Mouse (Mus musculus): ENCODE data around the gene Crtc2. TPM values are rescaled to one million over a fixed set of nuclear protein-coding genes. Genes with fewer than 3 reads are reported as not detected.

Gene Crtc2
- total RNA-seq, 1 experiment = 9.8 TPM

DNA sequence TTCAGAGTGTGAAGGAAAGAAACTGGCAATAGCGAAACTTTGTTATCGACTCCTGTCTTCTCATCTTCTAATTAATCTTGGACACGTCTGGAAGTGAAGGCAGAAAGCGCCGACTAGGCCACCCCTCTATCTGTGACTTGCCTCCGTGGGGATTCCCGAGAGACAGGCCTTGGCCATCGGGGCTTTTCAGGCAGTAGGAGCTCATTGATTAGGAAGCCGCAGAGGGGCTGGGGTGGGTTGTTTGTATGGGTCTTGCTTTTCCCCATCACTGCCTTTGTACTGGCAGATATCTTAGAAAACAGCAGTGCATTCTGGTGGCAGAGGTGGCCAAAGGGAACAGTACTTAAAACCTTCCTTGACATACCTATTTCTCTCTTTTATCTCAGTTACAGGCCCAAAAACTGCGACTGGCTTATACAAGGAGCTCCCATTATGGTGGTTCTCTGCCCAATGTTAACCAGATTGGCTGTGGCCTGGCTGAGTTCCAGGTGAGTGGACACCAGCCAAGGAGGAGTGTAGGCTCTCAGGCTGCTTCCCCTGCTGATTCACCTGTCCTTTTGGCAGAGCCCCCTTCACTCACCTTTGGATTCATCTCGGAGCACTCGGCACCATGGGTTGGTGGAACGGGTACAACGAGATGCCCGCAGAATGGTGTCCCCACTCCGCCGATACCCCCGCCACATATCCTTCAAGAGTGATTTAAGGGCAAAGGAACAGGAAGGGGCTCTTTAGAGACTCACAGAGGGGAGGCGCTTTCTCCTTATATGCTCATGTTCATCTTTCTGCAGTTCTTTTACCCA lies 3.0 kb downstream of the Crtc2 start:
- Histone ChIP-seq H3K9ac (ENCODE audit: insufficient read depth, low read depth, low read length, poor library complexity, severe bottlenecking) (no peak overlapping the region), H3K4me3 (ENCODE audit: insufficient read depth in 1 of 2, low read depth in 1 of 2, low read length in 2 of 2, poor library complexity in 1 of 2, severe bottlenecking in 1 of 2) (no peak overlapping the region), H3K27ac (ENCODE audit: insufficient read depth, low read depth, low read length, poor library complexity, severe bottlenecking) (no peak overlapping the region), H3K4me1 (ENCODE audit: control insufficient read depth in 2 of 2, insufficient read depth in 2 of 2, low read length in 2 of 2, poor library complexity in 1 of 2) (peaks cover 3 to 4% of the 10 kb centered on the region in 2 experiments; a peak in 2 of 4 replicates), H3K9me3 (ENCODE audit: control insufficient read depth, insufficient read depth, low read depth, low read length) (no peaks in the 10 kb centered on the region), H3K36me3 (ENCODE audit: control insufficient read depth, insufficient read depth, low read length, poor library complexity, severe bottlenecking) (peaks cover 26% of the 10 kb centered on the region)
- DNase-seq (ENCODE audit: low read depth, low spot score) = no peak
- in situ Hi-C loops (cut with MboI; ENCODE audit: low sequenced_read_pairs in 2 of 2, unreplicated experiment in 2 of 2) = no loop called here
- TF ChIP-seq HCFC1 (IDR thresholded peaks at IDR 0.05; ENCODE audit: borderline replicate concordance, insufficient read depth, low read length) (no peak), ZC3H11A (IDR thresholded peaks at IDR 0.05; ENCODE audit: borderline replicate concordance, low read depth, low read length) (no peak), MAFK (IDR thresholded peaks at IDR 0.05; ENCODE audit: insufficient read depth, low read depth, low read length) (no peak), CHD2 (IDR thresholded peaks at IDR 0.05; ENCODE audit: low read depth, low read length) (no peak), ZNF384 (IDR thresholded peaks at IDR 0.05; ENCODE audit: low read depth, low read length) (no peak)

DNA sequence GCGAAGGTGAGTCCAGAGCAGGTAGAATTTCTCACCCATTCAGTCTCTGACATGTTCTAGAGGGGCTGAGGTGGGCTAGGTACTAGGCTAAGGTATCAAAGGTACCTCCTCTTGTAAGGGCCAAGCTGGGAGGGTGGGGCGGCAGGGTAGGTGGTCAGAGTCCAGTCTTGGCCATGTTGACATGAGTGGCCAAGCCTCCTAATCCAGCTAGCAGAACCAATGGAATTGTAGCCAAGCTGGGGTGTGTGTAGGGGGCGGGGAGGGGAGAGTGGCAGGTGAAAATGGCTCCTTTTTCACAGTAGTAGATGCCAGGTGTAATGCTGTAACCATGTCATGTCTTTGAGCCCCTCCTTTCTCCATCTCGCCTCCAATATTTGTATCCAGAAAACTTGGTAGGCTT lies 4.6 kb downstream of the Crtc2 start:
- Histone ChIP-seq H3K36me3 (ENCODE audit: control insufficient read depth, insufficient read depth, low read length, poor library complexity, severe bottlenecking) (peaks cover 34% of the 10 kb centered on the region), H3K4me1 (ENCODE audit: control insufficient read depth in 2 of 2, insufficient read depth in 2 of 2, low read length in 2 of 2, poor library complexity in 1 of 2) (peaks cover 2 to 4% of the 10 kb centered on the region in 2 experiments; a peak in 2 of 4 replicates), H3K9me3 (ENCODE audit: control insufficient read depth, insufficient read depth, low read depth, low read length) (no peaks in the 10 kb centered on the region), H3K27ac (ENCODE audit: insufficient read depth, low read depth, low read length, poor library complexity, severe bottlenecking) (no peak overlapping the region), H3K4me3 (ENCODE audit: insufficient read depth in 1 of 2, low read depth in 1 of 2, low read length in 2 of 2, poor library complexity in 1 of 2, severe bottlenecking in 1 of 2) (no peak overlapping the region), H3K9ac (ENCODE audit: insufficient read depth, low read depth, low read length, poor library complexity, severe bottlenecking) (no peak overlapping the region)
- in situ Hi-C loops (cut with MboI; ENCODE audit: low sequenced_read_pairs in 2 of 2, unreplicated experiment in 2 of 2) = no loop called here
- no peak for TF ChIP-seq ZC3H11A (IDR thresholded peaks at IDR 0.05; ENCODE audit: borderline replicate concordance, low read depth, low read length)
- TF ChIP-seq CHD2 (IDR thresholded peaks at IDR 0.05; ENCODE audit: low read depth, low read length) = no peak
- TF ChIP-seq HCFC1 (IDR thresholded peaks at IDR 0.05; ENCODE audit: borderline replicate concordance, insufficient read depth, low read length) = no peak
- TF ChIP-seq ZNF384 (IDR thresholded peaks at IDR 0.05; ENCODE audit: low read depth, low read length) = no peak
- no peak for TF ChIP-seq MAFK (IDR thresholded peaks at IDR 0.05; ENCODE audit: insufficient read depth, low read depth, low read length)
- DNase-seq (ENCODE audit: low read depth, low spot score) = no peak

DNA sequence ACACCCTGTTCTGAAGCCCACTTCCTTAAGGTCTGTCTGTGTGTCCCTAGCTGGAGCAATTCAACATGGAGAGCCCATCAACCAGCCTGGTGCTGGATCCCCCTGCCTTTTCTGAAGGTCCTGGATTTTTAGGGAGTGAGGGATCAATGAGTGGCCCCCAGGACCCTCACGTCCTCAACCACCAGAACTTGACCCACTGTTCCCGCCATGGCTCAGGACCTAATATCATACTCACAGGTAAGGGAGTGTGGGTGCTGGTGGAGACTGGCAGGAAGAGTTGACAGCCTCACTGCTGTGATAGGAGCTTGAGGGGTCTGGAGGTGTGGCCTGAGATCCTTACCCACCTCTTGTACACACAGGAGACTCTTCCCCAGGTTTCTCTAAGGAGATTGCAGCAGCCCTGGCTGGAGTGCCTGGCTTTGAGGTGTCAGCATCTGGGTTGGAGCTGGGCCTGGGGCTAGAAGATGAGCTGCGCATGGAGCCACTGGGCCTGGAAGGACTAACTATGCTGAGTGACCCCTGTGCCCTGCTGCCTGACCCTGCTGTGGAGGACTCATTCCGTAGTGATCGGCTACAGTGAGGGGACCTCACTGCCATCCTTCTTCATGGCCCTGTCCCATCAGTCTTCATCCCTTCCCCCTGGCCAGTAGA lies 9.3 kb downstream of the Crtc2 start:
- Histone ChIP-seq H3K4me1 (ENCODE audit: control insufficient read depth in 2 of 2, insufficient read depth in 2 of 2, low read length in 2 of 2, poor library complexity in 1 of 2) (peaks cover 2 to 4% of the 10 kb centered on the region in 2 experiments; a peak in 2 of 4 replicates), H3K36me3 (ENCODE audit: control insufficient read depth, insufficient read depth, low read length, poor library complexity, severe bottlenecking) (peaks cover 31% of the 10 kb centered on the region), H3K4me3 (ENCODE audit: insufficient read depth in 1 of 2, low read depth in 1 of 2, low read length in 2 of 2, poor library complexity in 1 of 2, severe bottlenecking in 1 of 2) (no peak overlapping the region), H3K9me3 (ENCODE audit: control insufficient read depth, insufficient read depth, low read depth, low read length) (no peaks in the 10 kb centered on the region), H3K27ac (ENCODE audit: insufficient read depth, low read depth, low read length, poor library complexity, severe bottlenecking) (no peak overlapping the region), H3K9ac (ENCODE audit: insufficient read depth, low read depth, low read length, poor library complexity, severe bottlenecking) (no peak overlapping the region)
- DNase-seq (ENCODE audit: low read depth, low spot score) = no peak
- TF ChIP-seq ZNF384 (IDR thresholded peaks at IDR 0.05; ENCODE audit: low read depth, low read length) (no peak), MAFK (IDR thresholded peaks at IDR 0.05; ENCODE audit: insufficient read depth, low read depth, low read length) (no peak), CHD2 (IDR thresholded peaks at IDR 0.05; ENCODE audit: low read depth, low read length) (no peak), HCFC1 (IDR thresholded peaks at IDR 0.05; ENCODE audit: borderline replicate concordance, insufficient read depth, low read length) (no peak), ZC3H11A (IDR thresholded peaks at IDR 0.05; ENCODE audit: borderline replicate concordance, low read depth, low read length) (no peak)
- in situ Hi-C loops (cut with MboI; ENCODE audit: low sequenced_read_pairs in 2 of 2, unreplicated experiment in 2 of 2) = no loop called here

DNA sequence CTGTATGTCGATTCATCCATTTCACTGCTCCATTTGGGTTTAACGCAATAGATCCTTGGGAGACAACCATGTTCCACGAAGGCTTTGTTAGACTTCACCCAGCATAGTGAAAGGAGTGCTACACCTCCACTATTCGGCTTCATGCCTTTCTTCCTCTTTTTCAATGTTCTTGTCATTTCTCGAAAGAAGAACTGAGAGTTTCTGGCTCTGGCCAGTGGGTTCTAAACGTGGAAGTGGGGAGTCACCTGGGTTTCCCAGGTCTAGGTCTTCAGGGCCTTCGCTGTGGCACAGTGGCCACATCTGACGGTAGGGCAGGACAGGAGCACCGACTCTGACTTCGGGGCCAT lies 10.7 kb downstream of the Crtc2 start:
- Histone ChIP-seq H3K9ac (ENCODE audit: insufficient read depth, low read depth, low read length, poor library complexity, severe bottlenecking) (no peak overlapping the region), H3K4me1 (ENCODE audit: control insufficient read depth in 2 of 2, insufficient read depth in 2 of 2, low read length in 2 of 2, poor library complexity in 1 of 2) (peaks cover 2 to 4% of the 10 kb centered on the region in 2 experiments; a peak in 2 of 4 replicates), H3K36me3 (ENCODE audit: control insufficient read depth, insufficient read depth, low read length, poor library complexity, severe bottlenecking) (peaks cover 23% of the 10 kb centered on the region; the same call in 1 of the 2 replicates), H3K4me3 (ENCODE audit: insufficient read depth in 1 of 2, low read depth in 1 of 2, low read length in 2 of 2, poor library complexity in 1 of 2, severe bottlenecking in 1 of 2) (peak overlapping the region; percentile 84 to 93; a peak in 2 of 4 replicates), H3K9me3 (ENCODE audit: control insufficient read depth, insufficient read depth, low read depth, low read length) (no peaks in the 10 kb centered on the region), H3K27ac (ENCODE audit: insufficient read depth, low read depth, low read length, poor library complexity, severe bottlenecking) (no peak overlapping the region)
- in situ Hi-C loops (cut with MboI; ENCODE audit: low sequenced_read_pairs in 2 of 2, unreplicated experiment in 2 of 2) = no loop called here
- DNase-seq (ENCODE audit: low read depth, low spot score) = no peak
- TF ChIP-seq MAFK (IDR thresholded peaks at IDR 0.05; ENCODE audit: insufficient read depth, low read depth, low read length) (no peak), HCFC1 (IDR thresholded peaks at IDR 0.05; ENCODE audit: borderline replicate concordance, insufficient read depth, low read length) (no peak), ZNF384 (IDR thresholded peaks at IDR 0.05; ENCODE audit: low read depth, low read length) (no peak), ZC3H11A (IDR thresholded peaks at IDR 0.05; ENCODE audit: borderline replicate concordance, low read depth, low read length) (no peak), CHD2 (IDR thresholded peaks at IDR 0.05; ENCODE audit: low read depth, low read length) (no peak)
